Mouse (Mus musculus): ENCODE data around the gene G430095P16Rik. TPM values are rescaled to one million over a fixed set of nuclear protein-coding genes. Genes with fewer than 3 reads are reported as not detected.

The G430095P16Rik gene
- polyA plus RNA-seq, 1 experiment = 2.9 TPM

GRCm38 (mm10) chr8:84768343-84769095, 45.7 kb downstream of the G430095P16Rik start:
- H3K79me2 ChIP-seq (ENCODE audit: control insufficient read depth, insufficient read depth) = peaks cover 90% of the 10 kb centered on the region
- H3K79me3 ChIP-seq (ENCODE audit: low read depth) = peaks cover 23% of the 10 kb centered on the region
- TF ChIP-seq MYOD1 (IDR thresholded peaks at IDR 0.05; ENCODE audit: control insufficient read depth, insufficient read length, low read depth) (no peak), USF1 (IDR thresholded peaks at IDR 0.05; ENCODE audit: low read depth) (no peak), CEBPB (IDR thresholded peaks at IDR 0.05; ENCODE audit: low read depth) (no peak), MYOG (IDR thresholded peaks at IDR 0.05; ENCODE audit: control insufficient read depth, extremely low read depth, insufficient read length) (no peak), FOSL1 (IDR thresholded peaks at IDR 0.05; ENCODE audit: insufficient read depth, low read length, poor library complexity, severe bottlenecking) (no peak)
- H3K36me3 ChIP-seq (ENCODE audit: control insufficient read depth, insufficient read depth) = peaks cover 31% of the 10 kb centered on the region
- H3K4me3 ChIP-seq (ENCODE audit: insufficient read depth, poor library complexity, severe bottlenecking) = no peak overlapping the region
- H3ac ChIP-seq (ENCODE audit: control insufficient read depth, insufficient read length, low read depth) = no peak overlapping the region
- H3K27me3 ChIP-seq (ENCODE audit: control insufficient read depth, insufficient read depth, insufficient read length) = no peaks in the 10 kb centered on the region

GRCm38 (mm10) chr8:84769324-84769723, 46.5 kb downstream of the G430095P16Rik start:
- Histone ChIP-seq H3K79me3 (ENCODE audit: low read depth) (peaks cover 22% of the 10 kb centered on the region), H3K27me3 (ENCODE audit: control insufficient read depth, insufficient read depth, insufficient read length) (no peaks in the 10 kb centered on the region), H3K4me3 (ENCODE audit: insufficient read depth, poor library complexity, severe bottlenecking) (no peak overlapping the region), H3ac (ENCODE audit: control insufficient read depth, insufficient read length, low read depth) (no peak overlapping the region), H3K36me3 (ENCODE audit: control insufficient read depth, insufficient read depth) (peaks cover 31% of the 10 kb centered on the region), H3K79me2 (ENCODE audit: control insufficient read depth, insufficient read depth) (peaks cover 90% of the 10 kb centered on the region)
- TF ChIP-seq USF1 (IDR thresholded peaks at IDR 0.05; ENCODE audit: low read depth) = no peak
- TF ChIP-seq CTCF (IDR thresholded peaks at IDR 0.05; ENCODE audit: control insufficient read depth, insufficient read depth, insufficient read length) = no peak
- no peak for TF ChIP-seq CEBPB (IDR thresholded peaks at IDR 0.05; ENCODE audit: low read depth)
- no peak for TF ChIP-seq MYOD1 (IDR thresholded peaks at IDR 0.05; ENCODE audit: control insufficient read depth, insufficient read length, low read depth)
- no peak for TF ChIP-seq MAX (IDR thresholded peaks at IDR 0.05)
- no peak for TF ChIP-seq MYOG (IDR thresholded peaks at IDR 0.05; ENCODE audit: control insufficient read depth, extremely low read depth, insufficient read length)
- TF ChIP-seq FOSL1 (IDR thresholded peaks at IDR 0.05; ENCODE audit: insufficient read depth, low read length, poor library complexity, severe bottlenecking) = no peak

GRCm38 (mm10) chr8:84770100-84770953, 47.5 kb downstream of the G430095P16Rik start:
- H3K4me3 ChIP-seq (ENCODE audit: insufficient read depth, poor library complexity, severe bottlenecking) = no peak overlapping the region
- H3K79me2 ChIP-seq (ENCODE audit: control insufficient read depth, insufficient read depth) = peaks cover 90% of the 10 kb centered on the region
- no peaks in the 10 kb centered on the region for H3K27me3 ChIP-seq (ENCODE audit: control insufficient read depth, insufficient read depth, insufficient read length)
- TF ChIP-seq MYOD1 (IDR thresholded peaks at IDR 0.05; ENCODE audit: control insufficient read depth, insufficient read length, low read depth) (no peak), MYOG (IDR thresholded peaks at IDR 0.05; ENCODE audit: control insufficient read depth, extremely low read depth, insufficient read length) (no peak), FOSL1 (IDR thresholded peaks at IDR 0.05; ENCODE audit: insufficient read depth, low read length, poor library complexity, severe bottlenecking) (no peak), USF1 (IDR thresholded peaks at IDR 0.05; ENCODE audit: low read depth) (no peak), CTCF (IDR thresholded peaks at IDR 0.05; ENCODE audit: control insufficient read depth, insufficient read depth, insufficient read length) (no peak)
- no peak overlapping the region for H3ac ChIP-seq (ENCODE audit: control insufficient read depth, insufficient read length, low read depth)
- peaks cover 31% of the 10 kb centered on the region for H3K36me3 ChIP-seq (ENCODE audit: control insufficient read depth, insufficient read depth)
- peaks cover 24% of the 10 kb centered on the region for H3K79me3 ChIP-seq (ENCODE audit: low read depth)

- Histone ChIP-seq H3K27me3 (ENCODE audit: control insufficient read depth, insufficient read depth, insufficient read length) (no peaks in the 10 kb centered on the region), H3K79me2 (ENCODE audit: control insufficient read depth, insufficient read depth) (peaks cover 90% of the 10 kb centered on the region), H3K79me3 (ENCODE audit: low read depth) (peaks cover 27% of the 10 kb centered on the region), H3K36me3 (ENCODE audit: control insufficient read depth, insufficient read depth) (peaks cover 31% of the 10 kb centered on the region), H3K4me3 (ENCODE audit: insufficient read depth, poor library complexity, severe bottlenecking) (no peak overlapping the region), H3ac (ENCODE audit: control insufficient read depth, insufficient read length, low read depth) (no peak overlapping the region)
- TF ChIP-seq MAX (IDR thresholded peaks at IDR 0.05) (no peak), USF1 (IDR thresholded peaks at IDR 0.05; ENCODE audit: low read depth) (no peak)
These were observed 48.3 kb downstream of the G430095P16Rik start for GRCm38 (mm10) chr8:84771000-84771687.

GRCm38 (mm10) chr8:84771941-84772378, 49.2 kb downstream of the G430095P16Rik start:
- H3ac ChIP-seq (ENCODE audit: control insufficient read depth, insufficient read length, low read depth) = no peak overlapping the region
- peaks cover 29% of the 10 kb centered on the region for H3K36me3 ChIP-seq (ENCODE audit: control insufficient read depth, insufficient read depth)
- H3K4me3 ChIP-seq (ENCODE audit: insufficient read depth, poor library complexity, severe bottlenecking) = no peak overlapping the region
- H3K27me3 ChIP-seq (ENCODE audit: control insufficient read depth, insufficient read depth, insufficient read length) = no peaks in the 10 kb centered on the region
- TF ChIP-seq CEBPB (IDR thresholded peaks at IDR 0.05; ENCODE audit: low read depth) (no peak), MAX (IDR thresholded peaks at IDR 0.05) (no peak), MYOG (IDR thresholded peaks at IDR 0.05; ENCODE audit: control insufficient read depth, extremely low read depth, insufficient read length) (no peak), CTCF (IDR thresholded peaks at IDR 0.05; ENCODE audit: control insufficient read depth, insufficient read depth, insufficient read length) (no peak), USF1 (IDR thresholded peaks at IDR 0.05; ENCODE audit: low read depth) (no peak), FOSL1 (IDR thresholded peaks at IDR 0.05; ENCODE audit: insufficient read depth, low read length, poor library complexity, severe bottlenecking) (no peak), MYOD1 (IDR thresholded peaks at IDR 0.05; ENCODE audit: control insufficient read depth, insufficient read length, low read depth) (no peak)
- H3K79me2 ChIP-seq (ENCODE audit: control insufficient read depth, insufficient read depth) = peaks cover 91% of the 10 kb centered on the region
- peaks cover 35% of the 10 kb centered on the region for H3K79me3 ChIP-seq (ENCODE audit: low read depth)

All from C2C12 (cell line).